Mouse (Mus musculus): ENCODE data around the gene Ddx50.
"Not testable (repeated sequence)": the region's sequence is repeated elsewhere in the genome, so short reads cannot be mapped to it uniquely, and the experiment has no call there.

GRCm38 (mm10) chr10:62579129-62579528 is 71.9 kb downstream of the Ddx50 start:
- not testable (repeated sequence) for TF ChIP-seq EP300, CTCF (IDR thresholded peaks at IDR 0.05; ENCODE audit: low read depth)
